Mouse (Mus musculus) C2C12 (cell line): ENCODE results near the gene Tmem181a.
"Not testable (repeated sequence)": the region's sequence is repeated elsewhere in the genome, so short reads cannot be mapped to it uniquely, and the experiment has no call there.

Source experiments
- CEBPB ChIP-seq: IDR thresholded peaks from one replicate; pipeline ENCODE4 v1.6.1; 2011; ENCODE audit warnings: low read depth, mild to moderate bottlenecking, control low read depth, moderate library complexity
- CTCF ChIP-seq: IDR thresholded peaks from one replicate; pipeline ENCODE4 v1.5.1; 2011; ENCODE audit not compliant: control insufficient read depth, insufficient read depth, insufficient read length
- FOSL1 ChIP-seq: IDR thresholded peaks from one replicate; pipeline ENCODE4 v1.8.0; 2011; ENCODE audit warnings: mild to moderate bottlenecking, low read length; ENCODE audit not compliant: poor library complexity, insufficient read depth, severe bottlenecking
- MAX ChIP-seq: IDR thresholded peaks from one replicate; pipeline ENCODE4 v1.6.1; 2011; ENCODE audit warnings: mild to moderate bottlenecking, control low read depth
- MYOD1 ChIP-seq: IDR thresholded peaks from one replicate; pipeline ENCODE4 v1.6.1; 2011; ENCODE audit warnings: low read depth; ENCODE audit not compliant: control insufficient read depth, insufficient read length
- MYOG ChIP-seq: IDR thresholded peaks from one replicate; pipeline ENCODE4 v1.6.1; 2011; ENCODE audit not compliant: control insufficient read depth, insufficient read length; ENCODE audit errors: extremely low read depth
- USF1 ChIP-seq: IDR thresholded peaks from one replicate; pipeline ENCODE4 v1.6.1; 2011; ENCODE audit warnings: low read depth, mild to moderate bottlenecking, control low read depth, moderate library complexity

GRCm38 (mm10) chr17:6286169-6286568, 29.5 kb downstream of the Tmem181a start:
- not testable (repeated sequence) for TF ChIP-seq CTCF, MAX, USF1, MYOG, MYOD1, CEBPB, FOSL1
